8 mouse cellular contexts compared by ENCODE assay signal in genomic region chr7:89126063-89126882, GRCm38 (mm10).
A peak's percentile ranks its signal among the peaks of the same experiment; 100 is the strongest.
DNase-seq lines count a peak whose midpoint lies in the region; ATAC-seq and TF ChIP-seq lines count a peak whose summit lies in the region.

No protein-coding gene starts in this region.

- no peak overlapping the region for H3K9ac ChIP-seq in hindbrain, postnatal 0 days (replicated peaks; ENCODE audit: low read length)

- 57% methylated on average over 7 of the region's 7 CpGs for WGBS in hindbrain, postnatal 0 days

- no peak overlapping the region for H3K27ac ChIP-seq in hindbrain, postnatal 0 days

- H3K27me3 ChIP-seq in hindbrain, postnatal 0 days (ENCODE audit: insufficient read depth, low read length), result no peaks in the 10 kb centered on the region

- peak; percentile 69 for DNase-seq in cerebellum, postnatal 10 days
- peak; percentile 36 to 43 for DNase-seq in frontal cortex, postnatal 25 days (ENCODE audit: low spot score in 2 of 2)
- DNase-seq in hindbrain, postnatal 0 days (ENCODE audit: low spot score), result peak; percentile 77
- peak; percentile 46 for DNase-seq in left cerebral cortex, adult 11 months (ENCODE audit: low spot score)
- peak; percentile 71 for DNase-seq in mesoderm, embryonic 11.5 days (ENCODE audit: low read depth, low spot score)
- DNase-seq in right cerebral cortex, postnatal 36 days (ENCODE audit: low spot score in 2 of 2), result peak; percentile 27 to 37

- peak; percentile 98 for TF ChIP-seq CTCF in hindbrain, postnatal 0 days (IDR thresholded peaks at IDR 0.05; ENCODE audit: low read depth)

- H3K4me1 ChIP-seq in hindbrain, postnatal 0 days (ENCODE audit: insufficient read depth, low read length), result no peaks in the 10 kb centered on the region

- ATAC-seq in activated CD4-positive, CD25-positive, alpha-beta regulatory T cell, adult 4 months, result peak; percentile 90
- ATAC-seq in hindbrain, postnatal 0 days, result peak; percentile 90
- ATAC-seq in erythroblast, adult 5-6 weeks (replicated peaks; ENCODE audit: low FRiP score, poor library complexity, severe bottlenecking), result no peak

- H3K36me3 ChIP-seq in hindbrain, postnatal 0 days (ENCODE audit: insufficient read depth, low read length), result no peaks in the 10 kb centered on the region

- no peak overlapping the region for H3K4me3 ChIP-seq in hindbrain, postnatal 0 days (ENCODE audit: low read length)

- no peaks in the 10 kb centered on the region for H3K9me3 ChIP-seq in hindbrain, postnatal 0 days (ENCODE audit: low read length)

- no peak overlapping the region for H3K4me2 ChIP-seq in hindbrain, postnatal 0 days (ENCODE audit: low read depth, low read length)
